Mouse (Mus musculus): ENCODE measurements around the gene Hamp.
"Not testable (repeated sequence)": the region's sequence is repeated elsewhere in the genome, so short reads cannot be mapped to it uniquely, and the experiment has no call there.

The Hamp gene

DNA sequence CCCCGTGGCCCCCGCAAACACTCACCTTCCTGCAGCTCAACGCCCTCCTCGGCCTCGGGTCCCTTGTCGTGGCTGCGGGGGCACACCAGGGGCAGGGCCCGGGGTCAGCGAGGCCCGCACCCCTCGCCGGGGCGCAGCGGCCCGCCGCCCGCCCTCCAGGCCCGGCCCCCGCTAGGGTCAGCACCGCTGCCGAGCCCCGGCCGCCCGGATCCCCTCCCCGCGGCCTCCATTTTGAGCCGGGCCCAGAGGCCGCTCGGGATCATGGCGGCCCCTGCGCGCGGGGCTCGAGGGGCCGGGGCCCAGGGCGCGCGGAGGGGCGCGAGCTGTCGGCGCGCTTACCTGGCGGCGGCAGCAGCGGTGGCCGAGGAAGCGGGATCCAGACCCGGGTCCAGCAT lies 12.5 kb upstream of the Hamp start:
- DNase-seq (ENCODE audit: low spot score), result no peak

DNA sequence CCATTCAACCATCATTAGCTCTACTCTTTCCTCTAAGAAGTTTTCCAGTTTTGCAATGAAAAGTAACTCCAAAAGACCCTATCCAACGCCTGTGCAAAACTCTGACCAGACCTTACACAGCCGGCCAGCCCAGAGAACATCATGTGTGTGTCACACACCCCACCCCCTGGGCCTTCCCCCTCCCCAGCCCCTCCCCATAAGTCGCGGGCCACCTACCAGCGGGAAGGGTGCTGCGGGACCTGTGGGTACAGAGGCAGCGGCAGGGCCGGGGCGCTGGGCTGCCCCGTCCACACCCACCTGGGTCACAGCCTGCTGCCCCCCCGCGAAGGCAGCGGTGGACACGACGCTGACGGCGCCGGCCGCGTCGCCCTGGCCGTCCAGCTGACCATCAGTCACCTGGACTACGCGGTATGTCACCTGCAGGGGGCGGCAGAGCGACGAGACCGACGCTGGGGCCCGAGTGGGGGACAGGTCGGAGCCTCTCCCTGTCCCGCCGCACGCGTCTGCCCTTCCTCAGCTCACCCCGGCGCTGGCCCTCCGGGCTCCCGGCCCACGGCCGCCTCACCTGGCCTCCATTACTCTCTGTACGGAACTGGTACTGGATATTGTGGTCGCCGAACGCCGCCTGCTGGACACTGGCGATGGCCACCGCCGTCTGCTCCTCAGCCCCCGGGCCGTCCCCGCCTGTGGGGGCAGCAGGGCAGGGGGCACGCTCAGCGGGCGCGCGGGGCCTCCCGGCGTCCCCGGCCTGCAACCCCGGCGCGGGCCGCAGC lies 11.9 kb upstream of the Hamp start:
- peak; percentile 84 for DNase-seq (ENCODE audit: low spot score)

DNA sequence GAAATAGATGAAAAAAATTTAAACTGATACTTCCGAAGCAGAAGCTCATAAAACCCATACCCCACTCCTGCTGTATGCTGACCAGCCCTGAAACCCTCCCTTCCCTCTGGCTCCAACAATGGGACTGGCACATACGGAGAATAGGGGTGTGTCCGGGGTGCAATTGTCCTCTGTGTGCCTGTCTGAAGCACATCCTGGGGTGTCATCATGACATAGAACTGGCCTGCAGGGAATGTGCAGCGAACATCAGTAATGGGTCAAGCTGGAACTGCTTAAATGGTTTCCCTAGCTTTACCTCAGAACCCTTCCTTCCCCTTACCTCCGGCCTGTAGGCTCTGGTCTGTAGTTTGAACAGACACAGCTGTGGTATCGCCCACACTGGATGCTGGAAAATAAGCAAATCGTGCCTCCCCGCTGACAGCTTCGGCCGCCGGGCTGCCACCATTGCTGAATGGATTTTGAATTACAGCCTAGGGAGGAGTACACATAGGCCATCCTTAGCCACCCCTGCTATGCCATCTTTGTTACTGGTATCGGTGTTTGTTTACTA lies 11.2 kb upstream of the Hamp start:
- no peak for DNase-seq (ENCODE audit: low spot score)

DNA sequence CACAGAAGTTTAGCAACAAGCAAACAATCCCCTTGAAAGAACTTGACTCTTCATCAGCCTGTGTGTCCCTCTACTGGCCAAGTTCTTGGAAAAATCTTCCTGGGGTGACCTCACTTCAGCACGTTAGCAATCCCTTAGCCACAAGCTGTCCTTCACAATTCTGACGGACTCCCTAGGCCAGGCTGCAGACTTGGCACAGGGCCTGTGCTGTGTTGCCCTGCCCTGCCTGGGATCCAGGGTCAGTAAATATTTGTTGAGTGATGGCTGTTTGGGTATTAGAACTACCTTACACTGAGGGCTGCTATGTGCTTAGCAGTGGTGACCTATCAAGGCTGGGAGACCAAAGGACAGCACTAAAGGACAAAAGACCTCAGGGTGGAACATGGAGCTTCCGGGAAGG lies 10.2 kb upstream of the Hamp start:
- DNase-seq (ENCODE audit: low spot score), result no peak

- DNase-seq (ENCODE audit: low spot score), result no peak
Observed at GRCm38 (mm10) chr7:30953459-30953858, 9.6 kb upstream of the Hamp start.

DNA sequence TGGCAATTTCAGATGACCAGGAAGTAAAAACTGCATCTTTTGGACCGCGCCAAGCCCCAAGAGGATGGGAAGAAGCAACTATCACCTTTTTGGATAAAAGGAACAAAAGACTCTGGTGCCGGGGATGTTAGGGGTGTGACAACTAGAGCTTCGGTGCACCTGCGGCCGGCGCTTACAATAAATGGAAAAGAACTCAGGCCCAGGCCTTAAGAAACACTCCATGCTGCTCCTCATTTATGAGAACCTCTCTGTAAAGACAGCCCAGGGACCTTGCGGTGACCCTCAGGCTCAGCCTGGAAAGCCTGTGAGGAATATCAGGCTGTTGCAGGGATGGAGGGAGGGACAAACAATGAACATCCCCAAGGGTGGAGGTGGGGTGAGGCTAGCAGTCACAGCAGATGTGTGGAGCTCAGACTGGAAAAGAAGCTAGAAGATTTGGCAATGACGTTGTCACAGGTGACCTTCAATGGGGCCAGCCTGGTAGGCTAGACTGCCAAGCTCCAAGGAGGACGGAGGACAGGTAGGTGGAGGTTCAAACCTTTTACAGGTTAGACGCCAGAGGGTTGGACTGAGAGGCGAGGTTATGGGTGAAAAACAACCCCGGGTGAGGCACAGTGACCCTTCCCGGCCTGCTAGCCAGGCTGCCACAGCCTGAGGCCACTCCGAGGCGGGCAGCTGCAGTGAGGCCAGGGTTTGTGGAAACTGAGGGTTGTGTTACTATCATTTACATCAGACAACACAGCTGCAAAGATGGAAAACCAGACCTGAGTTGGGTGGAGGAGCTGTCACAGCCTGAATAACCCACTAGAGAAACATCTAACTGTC lies 8.8 kb upstream of the Hamp start:
- DNase-seq (ENCODE audit: low spot score), result no peak

DNA sequence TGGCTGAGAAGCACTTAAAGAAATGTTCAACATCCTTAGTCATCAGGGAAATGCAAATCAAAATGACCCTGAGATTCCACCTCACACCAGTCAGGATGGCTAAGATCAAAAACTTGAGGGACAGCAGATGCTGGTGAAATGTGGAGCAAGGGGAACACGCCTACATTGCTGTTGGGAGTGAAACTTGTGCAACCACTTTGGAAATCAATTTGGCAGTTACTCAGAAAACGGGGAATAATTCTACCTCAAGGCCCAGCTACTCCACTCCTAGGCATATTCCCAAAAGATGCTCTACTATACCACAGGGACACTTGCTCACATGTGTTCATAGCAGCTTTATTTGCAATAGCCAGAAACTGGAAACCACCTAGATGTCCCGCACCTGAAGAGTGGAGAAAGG lies 6.1 kb upstream of the Hamp start:
- DNase-seq (ENCODE audit: low spot score), result not testable (repeated sequence)

- DNase-seq (ENCODE audit: low spot score), result no peak
Observed at GRCm38 (mm10) chr7:30945876-30946275, 2.0 kb upstream of the Hamp start.

GRCm38 (mm10) chr7:30945466-30945865 lies 1.6 kb upstream of the Hamp start:
- DNase-seq (ENCODE audit: low spot score), result not testable (repeated sequence)

- not testable (repeated sequence) for DNase-seq (ENCODE audit: low spot score)
Observed at GRCm38 (mm10) chr7:30944706-30945105, 874 bp upstream of the Hamp start.

GRCm38 (mm10) chr7:30942365-30942764 lies 1.5 kb downstream of the Hamp start:
- DNase-seq (ENCODE audit: low spot score), result not testable (repeated sequence)

DNA sequence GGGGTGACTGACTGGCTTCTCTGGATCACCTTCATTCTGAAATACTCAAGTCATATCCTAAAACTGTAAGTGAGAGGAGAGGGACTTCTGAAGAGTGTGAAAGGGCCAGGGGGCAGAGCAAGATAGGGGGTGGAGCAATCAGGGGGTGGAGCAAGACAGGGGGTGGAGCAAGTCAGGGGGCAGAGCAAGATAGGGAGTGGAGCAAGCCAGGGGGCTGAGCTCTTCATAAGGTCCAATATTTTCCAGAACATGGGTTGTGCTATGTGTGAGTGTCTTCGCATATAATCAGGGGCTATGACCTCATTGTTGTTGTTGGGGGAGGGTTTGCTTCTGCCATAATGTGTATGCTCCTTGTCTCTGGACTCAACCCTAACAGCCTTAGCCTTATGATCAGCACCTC lies 3.8 kb downstream of the Hamp start:
- DNase-seq (ENCODE audit: low spot score), result not testable (repeated sequence)

DNA sequence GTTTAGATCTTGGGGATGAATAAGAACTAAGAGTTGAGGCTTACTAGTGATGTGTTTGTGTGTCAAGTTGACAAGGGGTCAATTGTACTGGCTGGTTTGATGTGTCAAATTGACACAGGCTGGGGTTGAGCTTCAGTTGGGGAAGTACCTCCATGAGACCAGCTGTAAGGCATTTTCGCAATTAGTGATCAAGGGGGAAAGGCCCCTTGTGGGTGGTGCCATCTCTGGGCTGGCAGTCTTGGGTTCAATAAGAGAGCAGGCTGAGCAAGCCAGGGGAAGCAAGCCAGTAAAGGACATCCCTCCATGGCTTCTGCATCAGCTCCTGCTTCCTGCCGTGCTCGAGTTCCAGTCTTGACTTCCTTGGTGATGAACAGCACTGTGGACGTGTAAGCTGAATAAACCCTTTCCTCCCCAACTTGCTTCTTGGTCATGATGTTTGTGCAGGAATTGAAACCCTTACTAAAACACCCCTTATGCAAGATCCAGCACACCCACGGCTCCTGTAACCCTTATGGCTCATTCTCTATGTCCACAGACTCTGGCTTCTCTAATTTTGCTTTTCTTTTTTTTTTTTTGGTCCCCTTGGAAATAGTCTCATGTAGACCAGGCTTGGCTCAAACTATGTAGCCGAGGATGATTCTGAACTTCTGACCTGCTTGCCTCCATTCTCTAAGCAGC lies 8.3 kb downstream of the Hamp start:
- not testable (repeated sequence) for DNase-seq (ENCODE audit: low spot score)

GRCm38 (mm10) chr7:30924581-30924980 lies 19.3 kb downstream of the Hamp start, which contains the start of gene Hamp2:
Gene Hamp2, minus strand, starts transcription at chr7:30924681.
- not testable (repeated sequence) for DNase-seq (ENCODE audit: low spot score)

DNA sequence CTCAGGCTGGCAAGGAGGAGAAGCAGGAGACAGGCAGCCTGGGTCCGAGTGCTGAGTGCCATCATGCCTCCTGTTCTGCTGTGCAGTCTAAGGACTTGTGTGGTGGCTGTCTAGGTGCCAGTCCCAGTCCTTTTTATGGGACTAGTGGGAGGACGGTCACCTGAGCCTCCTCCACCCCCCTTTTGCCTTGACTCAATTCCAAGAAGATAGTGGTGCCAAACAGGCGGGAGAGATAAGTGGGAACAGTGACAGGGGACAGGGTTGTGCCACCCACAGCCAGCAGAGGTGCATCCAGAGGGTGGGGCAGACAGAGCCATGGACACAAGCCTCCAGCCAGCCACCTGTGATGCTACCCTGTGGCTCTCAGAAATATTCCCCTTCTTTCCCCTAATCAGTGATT lies 19.8 kb downstream of the Hamp start:
- DNase-seq (ENCODE audit: low spot score), result no peak

GRCm38 (mm10) chr7:30922490-30922889 lies 21.3 kb downstream of the Hamp start:
- not testable (repeated sequence) for DNase-seq (ENCODE audit: low spot score)

DNA sequence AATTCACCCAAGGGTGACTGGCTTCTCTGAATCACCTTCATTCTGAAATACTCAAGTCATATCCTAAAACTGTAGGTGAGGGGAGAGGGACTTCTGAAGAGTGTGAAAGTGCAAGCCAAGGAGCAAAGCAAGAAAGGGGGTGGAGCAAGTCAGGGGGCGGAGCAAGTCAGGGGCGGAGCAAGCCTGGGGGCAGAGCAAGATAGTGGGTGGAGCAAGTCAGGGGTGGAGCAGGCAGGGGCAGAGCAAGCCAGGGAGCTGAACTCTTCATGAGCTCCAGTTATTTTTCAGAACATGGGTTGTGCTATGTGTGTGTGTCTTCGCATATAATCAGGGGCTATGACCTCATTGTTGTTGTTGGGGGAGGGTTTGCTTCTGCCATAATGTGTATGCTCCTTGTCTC lies 23.6 kb downstream of the Hamp start:
- DNase-seq (ENCODE audit: low spot score), result no peak

DNA sequence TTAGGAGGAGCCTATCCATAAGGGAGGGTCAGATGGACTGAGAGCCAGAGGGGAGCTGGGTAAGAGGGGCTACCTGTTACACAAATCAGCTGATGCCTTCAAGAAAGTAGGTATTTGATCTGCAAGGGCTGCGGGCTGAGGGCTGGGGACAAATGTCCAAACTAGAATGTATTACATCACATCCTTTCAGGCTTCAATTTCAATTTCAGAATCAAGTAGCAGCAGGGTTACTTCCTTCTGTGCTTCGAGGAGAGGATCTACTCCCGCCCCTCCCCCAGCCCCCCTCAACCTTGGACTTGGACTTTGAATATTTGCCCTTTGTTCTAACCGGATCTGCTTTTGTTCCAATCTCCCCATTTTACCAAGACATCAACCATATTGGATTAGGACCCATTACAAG lies 26.6 kb downstream of the Hamp start:
- DNase-seq (ENCODE audit: low spot score), result no peak

GRCm38 (mm10) chr7:30916713-30917112 lies 27.1 kb downstream of the Hamp start:
- no peak for DNase-seq (ENCODE audit: low spot score)

GRCm38 (mm10) chr7:30914732-30915131 lies 29.1 kb downstream of the Hamp start, which contains the start of gene Mag:
Gene Mag, minus strand, starts transcription at chr7:30914873.
- no peak for DNase-seq (ENCODE audit: low spot score)

- DNase-seq (ENCODE audit: low spot score), result no peak
Observed at GRCm38 (mm10) chr7:30909773-30910172, 34.1 kb downstream of the Hamp start.

DNA sequence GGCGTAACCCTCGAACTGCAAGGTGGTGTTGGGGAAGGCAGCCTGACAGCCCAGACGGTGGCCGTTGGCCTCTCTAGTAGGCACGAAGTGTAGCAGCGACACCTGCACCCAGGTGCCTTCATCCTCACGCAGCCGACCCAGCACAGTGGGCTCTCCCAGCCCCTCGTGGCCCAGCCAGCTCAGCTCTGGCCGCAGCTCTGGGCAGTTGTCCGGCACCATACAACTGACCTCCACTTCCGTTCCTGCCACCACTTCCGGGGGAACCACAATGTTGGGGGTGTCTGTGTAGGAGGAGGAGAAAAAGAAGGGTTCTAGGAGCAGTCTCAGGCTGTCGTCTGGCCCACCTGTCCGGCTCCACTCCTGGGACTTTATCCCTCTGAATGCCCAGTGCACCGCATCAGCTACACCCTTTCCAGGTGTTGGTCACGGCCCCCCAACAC lies 34.8 kb downstream of the Hamp start:
- DNase-seq (ENCODE audit: low spot score), result no peak

Data from ovary, postnatal 36 days (tissue).